30 mouse cellular contexts compared by ENCODE assay signal in the genomic region with DNA sequence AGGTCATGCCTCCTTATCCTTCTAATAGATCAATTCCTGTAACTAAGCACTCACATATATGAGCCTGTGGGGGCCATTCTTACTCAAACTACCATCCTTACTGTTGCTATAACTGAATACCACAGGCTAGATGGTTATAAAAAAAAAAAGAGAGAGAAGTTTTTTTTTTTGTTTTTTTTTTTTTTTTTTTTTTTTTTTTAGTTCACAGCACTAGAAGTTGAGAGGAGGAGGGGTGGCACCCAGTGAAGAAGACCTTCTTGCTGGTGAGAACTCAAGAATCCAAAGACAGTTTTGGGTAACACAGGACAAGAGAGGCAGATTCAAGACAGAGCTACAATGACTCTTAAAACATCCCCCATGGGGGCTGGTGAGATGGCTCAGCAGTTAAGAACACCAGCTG.
"Had no signal": no experiment of that assay in that cellular context is flagged by ENCODE, and none has a peak within 500 bp of the region (broad histone marks: within the 10 kb centered on the region; RNA-seq: fewer than 3 reads in every experiment).

No protein-coding gene starts in this region.

- H3K27me3 ChIP-seq: heart, embryonic 13.5 days; heart, embryonic 15.5 days; hindbrain, embryonic 12.5 days; hindbrain, embryonic 13.5 days; hindbrain, embryonic 15.5 days; intestine, embryonic 15.5 days; kidney, embryonic 15.5 days had no signal

- H3K36me3 ChIP-seq: heart, embryonic 12.5 days; heart, embryonic 13.5 days; heart, embryonic 15.5 days; hindbrain, embryonic 10.5 days; hindbrain, embryonic 12.5 days; hindbrain, embryonic 13.5 days; hindbrain, embryonic 15.5 days; intestine, embryonic 15.5 days; kidney, embryonic 15.5 days had no signal

- H3K9ac ChIP-seq: heart, embryonic 12.5 days; heart, embryonic 13.5 days; heart, embryonic 15.5 days; hindbrain, embryonic 12.5 days; hindbrain, embryonic 13.5 days; hindbrain, embryonic 14.5 days; hindbrain, embryonic 15.5 days; intestine, embryonic 15.5 days; kidney, embryonic 15.5 days had no signal

- H3K4me3 ChIP-seq: heart, embryonic 12.5 days; heart, embryonic 13.5 days; heart, embryonic 15.5 days; hindbrain, embryonic 10.5 days; hindbrain, embryonic 12.5 days; hindbrain, embryonic 13.5 days; hindbrain, embryonic 15.5 days; intestine, embryonic 15.5 days; kidney, embryonic 15.5 days; layer of hippocampus, adult 2 months; left cerebral cortex, adult 2 months had no signal

- DNase-seq: heart, postnatal 10 days; heart, postnatal 14 days; heart, postnatal 36 days; heart, postnatal 4 days; kidney, adult 11 months; kidney, adult 18-20 months; kidney, adult 2 months; kidney, adult 8-10 months; kidney, adult 9 months; kidney, postnatal 10 days; kidney, postnatal 14 days; kidney, postnatal 25 days; kidney, postnatal 36 days; kidney, postnatal 4 days; layer of hippocampus, adult 9-11 months; layer of hippocampus, postnatal 36 days had no signal

- H3K4me1 ChIP-seq: heart, embryonic 12.5 days; heart, embryonic 13.5 days; heart, embryonic 15.5 days; hindbrain, embryonic 13.5 days; intestine, embryonic 15.5 days had no signal

- H3K9me3 ChIP-seq: heart, embryonic 12.5 days; heart, embryonic 13.5 days; heart, embryonic 15.5 days; hindbrain, embryonic 10.5 days; hindbrain, embryonic 12.5 days; hindbrain, embryonic 13.5 days; hindbrain, embryonic 15.5 days; intestine, embryonic 15.5 days; kidney, embryonic 15.5 days had no signal

- H3K27ac ChIP-seq: heart, embryonic 13.5 days; heart, embryonic 15.5 days; hindbrain, embryonic 10.5 days; hindbrain, embryonic 12.5 days; hindbrain, embryonic 13.5 days; hindbrain, embryonic 14.5 days; hindbrain, embryonic 15.5 days; hindbrain, postnatal 0 days; intestine, embryonic 15.5 days; kidney, embryonic 15.5 days; kidney, postnatal 0 days; layer of hippocampus, adult 2 months; left cerebral cortex, adult 2 months had no signal
